Mouse (Mus musculus): ENCODE results near the gene Tes3-ps.

DNA sequence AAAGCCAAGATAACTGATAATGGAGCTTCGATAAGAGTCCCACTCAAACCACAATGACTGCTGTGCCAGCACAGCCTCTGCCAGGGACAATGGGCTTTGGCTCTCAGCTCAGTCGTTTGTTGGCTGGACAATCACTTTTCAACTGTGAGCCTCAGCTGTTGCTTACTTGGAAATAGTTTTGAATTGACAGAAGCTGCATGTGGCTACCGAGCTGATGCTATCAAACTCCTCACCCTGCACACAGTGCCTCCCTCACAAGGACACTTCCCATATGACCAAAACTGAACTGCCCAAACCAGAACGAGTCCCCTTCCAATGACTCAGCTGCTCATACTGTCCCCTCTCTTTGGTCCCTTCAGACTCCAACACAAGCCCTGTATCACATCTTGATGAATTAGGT is 22.3 kb upstream of the Tes3-ps start:
- TF ChIP-seq POLR2A (IDR thresholded peaks at IDR 0.05; ENCODE audit: extremely low read depth, insufficient read depth, low read length) (no peak), CTCF (IDR thresholded peaks at IDR 0.05; ENCODE audit: low read depth, low read length) (no peak)
